Mouse (Mus musculus) NIH3T3 (cell line): ENCODE data around the gene Gm10490.
A peak's percentile ranks its signal among the peaks of the same experiment; 100 is the strongest.
"Not testable (repeated sequence)": the region's sequence is repeated elsewhere in the genome, so short reads cannot be mapped to it uniquely, and the experiment has no call there.

Source experiments
- DNase-seq: peaks from one replicate; pipeline ENCODE4 v3.0.0-alpha.2; 2012; ENCODE audit warnings: low read depth

Gm10490 gene

GRCm38 (mm10) chrX:7909242-7909641, at the start of gene Gm10490:
TSS of gene Gm10490 (plus strand) at chrX:7909542.
- not testable (repeated sequence) for DNase-seq

GRCm38 (mm10) chrX:7863181-7863580, 46.2 kb upstream of the Gm10490 start:
- no peak for DNase-seq

- DNase-seq = no peak
Observed at GRCm38 (mm10) chrX:7864551-7864950, 44.8 kb upstream of the Gm10490 start.

- DNase-seq = no peak
Observed at GRCm38 (mm10) chrX:7865343-7865742, 44.0 kb upstream of the Gm10490 start.

- no peak for DNase-seq
Observed at GRCm38 (mm10) chrX:7865786-7866185, 43.6 kb upstream of the Gm10490 start.

GRCm38 (mm10) chrX:7867141-7867540, 42.2 kb upstream of the Gm10490 start:
- no peak for DNase-seq

- DNase-seq = no peak
Observed at GRCm38 (mm10) chrX:7868506-7868905, 40.8 kb upstream of the Gm10490 start.

GRCm38 (mm10) chrX:7869826-7870225, 39.5 kb upstream of the Gm10490 start:
- no peak for DNase-seq

- DNase-seq = no peak
Observed at GRCm38 (mm10) chrX:7878007-7878419, 31.3 kb upstream of the Gm10490 start, which contains the start of gene Pim2. TSS of gene Pim2 (plus strand) at chrX:7878262.

GRCm38 (mm10) chrX:7878495-7878894, 30.8 kb upstream of the Gm10490 start:
- no peak for DNase-seq

- peak; percentile 61 for DNase-seq
Observed at GRCm38 (mm10) chrX:7879819-7880218, 29.5 kb upstream of the Gm10490 start.

GRCm38 (mm10) chrX:7883841-7884567, 25.3 kb upstream of the Gm10490 start, which contains the start of gene Slc35a2:
TSS of gene Slc35a2 (plus strand) at chrX:7884028.
- peak; percentile 90 for DNase-seq

GRCm38 (mm10) chrX:7898211-7898610, 11.1 kb upstream of the Gm10490 start:
- peak; percentile 2 for DNase-seq

- DNase-seq = peak; percentile 91
Observed at GRCm38 (mm10) chrX:7898880-7899874, 10.2 kb upstream of the Gm10490 start, which contains the start of the genes Pqbp1 and Timm17b. TSS of gene Pqbp1 (minus strand) at chrX:7899269. TSS of gene Timm17b (plus strand) at chrX:7899357.

- DNase-seq = no peak
Observed at GRCm38 (mm10) chrX:7904441-7904840, 4.9 kb upstream of the Gm10490 start.

- DNase-seq = no peak
Observed at GRCm38 (mm10) chrX:7907735-7908134, 1.6 kb upstream of the Gm10490 start, which contains the start of gene Gm10491. TSS of gene Gm10491 (minus strand) at chrX:7907835.

- peak; percentile 22 for DNase-seq
Observed at GRCm38 (mm10) chrX:7910473-7910872, 1.1 kb downstream of the Gm10490 start.

GRCm38 (mm10) chrX:7915669-7916068, 6.3 kb downstream of the Gm10490 start:
- peak; percentile 46 for DNase-seq

GRCm38 (mm10) chrX:7917960-7918359, 8.6 kb downstream of the Gm10490 start:
- DNase-seq = not testable (repeated sequence)

- DNase-seq = no peak
Observed at GRCm38 (mm10) chrX:7919601-7920383, 10.4 kb downstream of the Gm10490 start, which contains the start of gene Pcsk1n. TSS of gene Pcsk1n (plus strand) at chrX:7919822.

GRCm38 (mm10) chrX:7922032-7922431, 12.7 kb downstream of the Gm10490 start:
- no peak for DNase-seq
